Mouse (Mus musculus) CD4-positive, CD25-positive, alpha-beta regulatory T cell, adult 2 months (primary cell): ENCODE data around the gene Spag5.

Experiments used
- DNase-seq: peaks from one replicate; pipeline ENCODE4 v3.0.0-alpha.2; 2012; ENCODE audit warnings: low read depth, low spot score

Spag5 gene

GRCm38 (mm10) chr11:78349441-78350358 is 48.4 kb downstream of the Spag5 start:
- DNase-seq = no peak

- DNase-seq = peak; percentile 22
Observed at GRCm38 (mm10) chr11:78353081-78353480, 51.8 kb downstream of the Spag5 start.

GRCm38 (mm10) chr11:78354905-78355304 is 53.6 kb downstream of the Spag5 start:
- DNase-seq = no peak

- DNase-seq = peak; percentile 83
Observed at GRCm38 (mm10) chr11:78355471-78356238, 54.3 kb downstream of the Spag5 start.

- peak; percentile 68 for DNase-seq
Observed at GRCm38 (mm10) chr11:78358330-78359007, 57.1 kb downstream of the Spag5 start.

- peak; percentile 91 for DNase-seq
Observed at GRCm38 (mm10) chr11:78360125-78360788, 58.9 kb downstream of the Spag5 start.

GRCm38 (mm10) chr11:78360789-78361131 is 59.4 kb downstream of the Spag5 start:
- DNase-seq = no peak

GRCm38 (mm10) chr11:78363309-78364007 is 62.1 kb downstream of the Spag5 start:
- no peak for DNase-seq

GRCm38 (mm10) chr11:78364103-78364502 is 62.8 kb downstream of the Spag5 start:
- DNase-seq = no peak

GRCm38 (mm10) chr11:78367456-78368225 is 66.3 kb downstream of the Spag5 start:
- no peak for DNase-seq

GRCm38 (mm10) chr11:78370389-78370788 is 69.1 kb downstream of the Spag5 start:
- DNase-seq = no peak

GRCm38 (mm10) chr11:78371711-78372110 is 70.4 kb downstream of the Spag5 start:
- no peak for DNase-seq
